Mouse (Mus musculus) lung, embryonic 16.5 days (tissue): ENCODE results near the gene Oaz3. TPM values are rescaled to one million over a fixed set of nuclear protein-coding genes. Genes with fewer than 3 reads are reported as not detected.

ENCODE experiments used
- ATAC-seq: fragments of 200-750 bp; cut with Nextera tagmentation; 2 replicates; pipeline ENCODE4 v1.8.0; 2017; ENCODE audit warnings: low read depth, mild to moderate bottlenecking, moderate library complexity
- H3K27ac ChIP-seq: fragments of 300-500 bp; sonication (generic); 2 replicates; pipeline ENCODE4 v1.5.1; 2014; ENCODE audit warnings: mild to moderate bottlenecking, control low read depth, low read length
- H3K27me3 ChIP-seq: fragments of 300-500 bp; sonication (generic); 2 replicates; pipeline ENCODE4 v1.6.1; 2014; ENCODE audit warnings: low read depth, low read length, mixed read lengths; ENCODE audit not compliant: control insufficient read depth, insufficient read depth
- H3K36me3 ChIP-seq: fragments of 300-500 bp; sonication (generic); 2 replicates; pipeline ENCODE4 v1.6.1; 2014; ENCODE audit warnings: low read length; ENCODE audit not compliant: control insufficient read depth, insufficient read depth
- H3K4me1 ChIP-seq: fragments of 300-500 bp; sonication (generic); replicated peaks from 2 replicates; pipeline ENCODE4 v1.6.1; 2014; ENCODE audit warnings: low read length, mixed read lengths; ENCODE audit not compliant: control insufficient read depth, insufficient read depth
- H3K4me2 ChIP-seq: fragments of 300-500 bp; sonication (generic); 2 replicates; pipeline ENCODE4 v1.6.1; 2014; ENCODE audit warnings: low read depth, low read length, control low read depth
- H3K4me3 ChIP-seq: fragments of 300-500 bp; sonication (generic); 2 replicates; pipeline ENCODE4 v1.5.1; 2014; ENCODE audit warnings: mild to moderate bottlenecking, low read length, control low read depth
- H3K9ac ChIP-seq: fragments of 300-500 bp; sonication (generic); 2 replicates; pipeline ENCODE4 v1.6.1; 2014; ENCODE audit warnings: low read length, control low read depth
- H3K9me3 ChIP-seq: fragments of 300-500 bp; sonication (generic); 2 replicates; pipeline ENCODE4 v1.6.1; 2016; ENCODE audit warnings: low read length; ENCODE audit not compliant: control insufficient read depth
- WGBS: fragments of 180-500 bp; shearing (Covaris S2); extraction: QIAGEN DNeasy Blood & Tissue Kit; methylation state at CpG from one replicate; pipeline ENCODE4 v1.1.7; 2014; 5-methylcytosine and 5-hydroxymethylcytosine counted together
- polyA plus RNA-seq: library from polyadenylated mRNA; unstranded; fragments of >200 nt; fragmentation: Nextera tagmentation; extraction: Ambion mirVana; gene quantifications from 2 replicates; pipeline ENCODE4 v1.2.1, GENCODE M21; 2015

Oaz3 gene
- polyA plus RNA-seq, result 0.31 and 0.49 TPM in 2 replicates

DNA sequence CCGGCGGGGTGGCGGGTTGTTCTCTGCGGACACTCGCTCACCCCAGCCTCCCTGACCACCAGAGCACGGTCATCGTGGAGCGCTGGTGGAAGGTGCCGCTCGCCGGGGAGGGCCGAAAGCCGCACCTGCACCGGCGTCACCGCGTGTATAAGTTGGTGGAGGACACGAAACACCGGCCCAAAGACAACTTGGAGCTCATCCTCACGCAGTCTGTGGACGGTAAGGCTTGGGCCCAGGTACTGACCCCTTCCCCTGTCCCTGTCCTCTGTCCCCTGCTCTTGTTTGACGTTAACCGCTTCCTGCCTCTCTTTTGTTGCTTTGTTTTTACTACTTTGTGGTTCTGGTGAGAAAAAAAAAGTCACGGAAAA, at the start of gene Oaz3:
Oaz3 (minus strand) TSS at position 319 of the 368 bp plus-strand sequence.
- peak within 1 kb of the TSS; percentile 98 for H3K4me3 ChIP-seq
- no peak for ATAC-seq

DNA sequence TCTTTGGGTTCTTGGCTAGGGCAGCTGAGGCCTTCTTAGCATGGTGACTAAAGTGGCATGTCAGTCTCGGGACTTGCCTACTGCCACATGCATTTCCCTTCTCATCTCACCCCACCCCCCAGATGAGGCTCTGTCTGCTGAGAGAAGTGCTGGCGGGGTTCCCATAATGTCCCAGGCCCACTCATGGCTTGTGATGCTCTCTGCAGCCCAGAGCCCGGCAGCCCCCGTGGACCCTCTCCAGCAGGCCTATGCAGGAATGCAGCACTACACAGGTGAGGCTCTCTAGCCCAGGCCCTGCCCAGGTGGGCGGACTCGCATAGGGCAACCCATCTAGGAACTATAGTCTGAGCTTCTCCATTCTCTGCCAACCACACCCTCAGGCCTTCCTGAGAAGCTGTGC, 43.9 kb upstream of the Oaz3 start:
- no peak overlapping the region for H3K4me2 ChIP-seq
- H3K27ac ChIP-seq, result no peak overlapping the region
- ATAC-seq, result no peak
- H3K4me1 ChIP-seq, result peaks cover 7% of the 10 kb centered on the region; the same call in 1 of the 2 replicates
- H3K9ac ChIP-seq, result no peak overlapping the region
- H3K4me3 ChIP-seq, result no peak overlapping the region
- WGBS, result 56% methylated on average over 6 of the region's 6 CpGs
- no peaks in the 10 kb centered on the region for H3K9me3 ChIP-seq
- H3K36me3 ChIP-seq, result no peaks in the 10 kb centered on the region
- no peaks in the 10 kb centered on the region for H3K27me3 ChIP-seq

More for the DNA sequence above, at the start of gene Oaz3:
- Histone ChIP-seq H3K4me2 (peak within 1 kb of the TSS; percentile 85), H3K27ac (peak within 1 kb of the TSS; percentile 69), H3K9me3 (no peaks in the 10 kb centered on the region), H3K27me3 (no peaks in the 10 kb centered on the region), H3K36me3 (peaks cover 34% of the 10 kb centered on the region), H3K9ac (peak within 1 kb of the TSS; percentile 96), H3K4me1 (peaks cover 6% of the 10 kb centered on the region)
- WGBS, result under 1% methylated on average over 23 of the region's 24 CpGs

DNA sequence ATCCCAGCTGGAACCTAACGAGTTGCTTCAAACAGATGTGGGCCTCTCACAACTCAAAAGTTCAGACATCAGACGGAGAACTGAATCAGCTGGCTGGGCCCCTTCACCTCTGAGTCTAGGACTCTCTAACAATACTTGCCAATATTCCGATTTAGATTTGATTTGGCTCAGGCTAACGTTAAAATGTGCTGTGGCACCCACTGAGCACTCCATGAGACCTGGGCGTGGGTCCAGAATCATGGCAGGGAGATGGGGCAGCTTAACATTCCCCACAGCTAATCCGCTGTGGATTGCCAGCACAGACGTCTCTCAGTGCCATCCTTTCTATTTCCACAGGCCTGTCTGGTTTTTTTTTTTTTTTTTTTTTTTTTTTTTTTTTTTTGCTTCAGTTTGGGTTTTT, 42.2 kb upstream of the Oaz3 start:
- Histone ChIP-seq H3K9me3 (no peaks in the 10 kb centered on the region), H3K9ac (no peak overlapping the region), H3K4me1 (peaks cover 7% of the 10 kb centered on the region; the same call in 1 of the 2 replicates), H3K27ac (no peak overlapping the region), H3K36me3 (no peaks in the 10 kb centered on the region), H3K27me3 (no peaks in the 10 kb centered on the region; the same call in 1 of the 2 replicates), H3K4me2 (no peak overlapping the region), H3K4me3 (no peak overlapping the region)
- ATAC-seq, result no peak
- 65% methylated on average over 7 of the region's 7 CpGs for WGBS

DNA sequence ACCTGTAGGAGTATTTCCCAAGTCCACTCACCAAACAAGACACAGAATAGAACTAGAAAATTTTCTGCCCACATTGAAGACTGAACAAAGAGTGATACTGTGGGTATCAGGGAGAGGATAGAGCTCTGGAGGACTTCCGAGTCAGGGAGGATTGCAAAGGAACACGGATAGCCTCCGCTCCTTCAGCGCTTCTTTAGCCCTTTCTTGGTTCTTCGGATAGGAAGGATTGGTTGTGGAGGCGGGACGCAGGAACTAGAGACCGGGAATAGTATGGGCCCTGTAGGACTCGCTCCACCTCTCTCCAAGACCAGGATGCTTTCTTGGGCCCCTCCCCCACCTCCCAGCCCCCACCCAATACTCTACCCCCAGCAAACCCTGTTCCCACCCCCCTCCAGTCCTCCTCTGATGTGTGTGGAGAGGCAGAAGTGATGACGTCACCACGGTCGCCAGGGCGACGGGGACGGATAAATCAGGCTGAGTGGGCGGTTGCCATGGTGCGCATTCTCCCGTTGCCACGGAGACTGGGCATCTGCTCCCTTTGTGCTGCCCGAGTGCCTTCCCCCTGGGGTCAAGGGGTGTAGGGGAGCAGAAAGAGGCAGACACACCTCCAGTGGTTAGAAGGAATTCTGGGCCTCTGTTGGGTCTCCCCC, 40.2 kb upstream of the Oaz3 start:
- no peak overlapping the region for H3K4me3 ChIP-seq
- no peaks in the 10 kb centered on the region for H3K9me3 ChIP-seq
- no peak overlapping the region for H3K9ac ChIP-seq
- H3K27me3 ChIP-seq, result no peaks in the 10 kb centered on the region; the same call in 1 of the 2 replicates
- 25% methylated on average over 20 of the region's 20 CpGs for WGBS
- H3K4me1 ChIP-seq, result peaks cover 7% of the 10 kb centered on the region; the same call in 1 of the 2 replicates
- no peak overlapping the region for H3K27ac ChIP-seq
- H3K4me2 ChIP-seq, result no peak overlapping the region
- H3K36me3 ChIP-seq, result no peaks in the 10 kb centered on the region
- ATAC-seq, result no peak

DNA sequence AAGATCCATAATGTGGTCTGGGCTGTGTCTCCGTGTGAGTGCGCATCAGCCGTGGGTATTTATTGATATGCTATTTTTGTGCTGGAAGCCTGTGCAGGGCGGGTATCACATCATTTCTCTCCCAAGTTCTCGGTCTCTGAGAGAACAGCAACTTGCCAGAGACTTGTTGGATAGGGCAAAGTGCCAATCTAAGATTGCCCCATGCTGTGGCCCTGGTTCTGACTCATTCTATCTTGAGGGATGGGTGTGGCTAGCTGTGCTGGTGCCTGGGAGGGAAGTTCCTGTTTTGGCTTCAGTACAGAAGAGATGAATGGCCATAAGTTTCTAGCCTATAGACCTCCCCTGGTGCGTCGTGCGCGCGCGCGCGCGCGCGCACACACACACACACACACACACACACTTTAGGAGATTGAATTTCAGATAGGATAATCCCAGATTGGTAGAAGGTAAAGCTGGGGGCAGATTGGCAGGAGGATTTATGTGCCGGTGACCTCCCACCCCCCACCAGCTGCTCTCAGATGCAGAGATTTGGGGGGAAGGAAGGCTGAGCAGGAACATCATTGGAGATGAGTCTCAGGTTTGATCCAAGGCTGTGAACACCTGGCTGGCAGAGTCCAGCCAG, 39.2 kb upstream of the Oaz3 start:
- H3K36me3 ChIP-seq, result no peaks in the 10 kb centered on the region
- H3K27ac ChIP-seq, result no peak overlapping the region
- 78% methylated on average over 17 of the region's 17 CpGs for WGBS
- peaks cover 2% of the 10 kb centered on the region; the same call in 1 of the 2 replicates for H3K27me3 ChIP-seq
- H3K4me3 ChIP-seq, result no peak overlapping the region
- no peaks in the 10 kb centered on the region for H3K9me3 ChIP-seq
- no peak overlapping the region for H3K4me2 ChIP-seq
- H3K4me1 ChIP-seq, result peaks cover 7% of the 10 kb centered on the region; the same call in 1 of the 2 replicates
- no peak overlapping the region for H3K9ac ChIP-seq
- ATAC-seq, result no peak

DNA sequence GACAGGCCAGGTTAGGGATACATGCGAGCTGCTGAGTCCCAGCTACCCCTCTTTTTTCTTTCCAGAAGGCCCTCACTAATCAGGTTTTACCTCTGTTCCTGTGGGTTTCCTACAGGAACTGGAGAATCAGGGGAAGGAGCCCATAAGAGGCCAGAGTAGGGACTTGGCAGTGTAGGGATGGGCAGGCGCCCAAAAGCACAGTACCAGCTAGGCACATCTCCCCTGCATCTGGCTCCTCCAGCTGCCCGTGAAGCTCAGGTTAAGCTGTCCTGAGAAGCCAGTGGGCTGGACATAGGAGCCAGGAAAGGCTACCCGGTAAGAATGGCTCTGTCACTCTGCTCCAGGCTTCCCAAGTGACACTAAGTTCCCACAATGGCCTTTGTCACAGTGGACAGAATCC, 37.7 kb upstream of the Oaz3 start:
- no peaks in the 10 kb centered on the region for H3K36me3 ChIP-seq
- H3K27ac ChIP-seq, result no peak overlapping the region
- WGBS, result 54% methylated on average over 4 of the region's 4 CpGs
- no peaks in the 10 kb centered on the region for H3K9me3 ChIP-seq
- H3K9ac ChIP-seq, result no peak overlapping the region
- no peak overlapping the region for H3K4me2 ChIP-seq
- ATAC-seq, result no peak
- H3K27me3 ChIP-seq, result peaks cover 2% of the 10 kb centered on the region; the same call in 1 of the 2 replicates
- 0 out of 2 replicates have a peak, but pooled peaks cover 4% of the 10 kb centered on the region for H3K4me1 ChIP-seq
- H3K4me3 ChIP-seq, result no peak overlapping the region

DNA sequence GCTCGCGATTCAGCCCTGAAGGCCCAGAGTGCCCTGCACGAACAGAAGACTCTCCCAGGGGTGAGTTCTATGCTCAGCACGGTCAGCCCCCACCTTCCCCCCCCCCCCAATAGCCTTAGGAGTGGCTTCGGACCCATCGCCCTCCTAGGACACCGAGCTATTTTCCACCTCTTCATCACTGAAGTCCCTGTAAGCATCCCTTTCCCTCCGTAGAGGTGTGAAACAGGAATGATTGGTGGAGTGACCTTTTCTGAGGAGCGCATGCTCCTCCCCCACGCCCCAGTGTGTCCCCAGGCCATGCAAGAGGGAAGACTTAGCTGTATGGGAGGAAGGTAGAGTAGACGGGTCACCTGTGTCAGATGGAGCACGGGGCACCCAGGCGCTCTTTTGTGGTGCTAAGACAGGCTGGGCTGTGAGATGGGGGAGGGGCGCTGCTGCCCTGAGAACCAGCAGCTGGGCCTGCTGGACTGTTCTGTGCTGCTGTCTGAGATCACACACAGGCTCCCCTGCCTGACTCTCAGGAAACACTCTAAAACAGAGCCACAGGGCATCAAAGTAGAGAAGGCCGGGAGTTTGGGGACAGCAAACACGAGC, 36.7 kb upstream of the Oaz3 start, which contains the start of gene Riiad1:
Riiad1 (minus strand) TSS at position 51 of the 594 bp plus-strand sequence.
- Histone ChIP-seq H3K9me3 (no peaks in the 10 kb centered on the region), H3K4me3 (no peak within 1 kb of the TSS; the same call in 1 of the 2 replicates), H3K9ac (no peak within 1 kb of the TSS), H3K27ac (no peak within 1 kb of the TSS), H3K4me2 (peak within 1 kb of the TSS; percentile 36; the same call in 1 of the 2 replicates), H3K27me3 (peaks cover 2% of the 10 kb centered on the region; the same call in 1 of the 2 replicates), H3K36me3 (no peaks in the 10 kb centered on the region), H3K4me1 (0 out of 2 replicates have a peak, but pooled peaks cover 4% of the 10 kb centered on the region)
- 7% methylated on average over 16 of the region's 16 CpGs for WGBS
- no peak for ATAC-seq

DNA sequence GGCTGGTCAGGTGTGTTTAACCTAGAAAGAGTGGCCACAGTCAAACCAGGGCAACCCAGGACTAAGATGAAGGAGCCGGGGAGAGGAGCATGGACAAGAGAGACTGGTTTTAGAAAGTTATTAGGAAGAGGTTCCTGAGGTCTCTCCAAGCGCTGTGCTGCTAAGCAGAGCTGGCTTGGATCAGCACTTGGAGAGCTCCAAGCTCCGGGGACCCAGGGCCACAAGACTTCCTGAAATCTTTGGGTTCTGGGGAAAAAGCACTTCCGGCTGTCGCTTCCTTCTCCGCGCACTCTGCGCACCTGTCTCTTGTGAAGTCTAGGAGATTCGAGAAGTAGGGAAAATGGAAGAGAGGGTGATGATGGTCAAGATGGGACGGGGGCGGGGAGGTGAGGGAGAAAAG, 35.8 kb upstream of the Oaz3 start:
- H3K36me3 ChIP-seq, result no peaks in the 10 kb centered on the region
- 4% methylated on average over 11 of the region's 11 CpGs for WGBS
- H3K9ac ChIP-seq, result no peak overlapping the region
- no peaks in the 10 kb centered on the region for H3K9me3 ChIP-seq
- peak overlapping the region; percentile 36; the same call in 1 of the 2 replicates for H3K4me2 ChIP-seq
- no peak for ATAC-seq
- 0 out of 2 replicates have a peak, but pooled peaks cover 4% of the 10 kb centered on the region for H3K4me1 ChIP-seq
- no peak overlapping the region; the same call in 1 of the 2 replicates for H3K4me3 ChIP-seq
- H3K27me3 ChIP-seq, result peaks cover 2% of the 10 kb centered on the region; the same call in 1 of the 2 replicates
- H3K27ac ChIP-seq, result no peak overlapping the region
